Mouse (Mus musculus) limb, embryonic 11.5 days (tissue): ENCODE data around the gene Rab9. TPM values are rescaled to one million over a fixed set of nuclear protein-coding genes. Genes with fewer than 3 reads are reported as not detected.

ENCODE experiments used
- ATAC-seq: fragments of 200-750 bp; cut with Nextera tagmentation; 2 replicates; pipeline ENCODE4 v1.8.0; 2017; ENCODE audit warnings: low read depth; ENCODE audit not compliant: insufficient number of reproducible peaks, low FRiP score, low TSS enrichment
- DNase-seq: peaks from one replicate; pipeline ENCODE4 v3.0.0-alpha.2; 2015; ENCODE audit warnings: low spot score
- H3K27ac ChIP-seq: fragments of 300-500 bp; sonication (generic); replicated peaks from 2 replicates; pipeline ENCODE4 v1.5.1; 2014; ENCODE audit warnings: low read depth, mild to moderate bottlenecking, low read length
- H3K27me3 ChIP-seq: fragments of 300-500 bp; sonication (generic); 2 replicates; pipeline ENCODE4 v1.6.1; 2014; ENCODE audit warnings: mild to moderate bottlenecking, low read length, mixed read lengths; ENCODE audit not compliant: control insufficient read depth, insufficient read depth
- H3K36me3 ChIP-seq: fragments of 300-500 bp; sonication (generic); 2 replicates; pipeline ENCODE4 v1.6.1; 2014; ENCODE audit warnings: mild to moderate bottlenecking, low read length, moderate library complexity, mixed read lengths; ENCODE audit not compliant: control insufficient read depth, insufficient read depth
- H3K4me1 ChIP-seq: fragments of 300-500 bp; sonication (generic); 2 replicates; pipeline ENCODE4 v1.6.1; 2014; ENCODE audit warnings: low read length, mixed read lengths; ENCODE audit not compliant: control insufficient read depth, insufficient read depth
- H3K4me2 ChIP-seq: fragments of 300-500 bp; sonication (generic); 2 replicates; pipeline ENCODE4 v1.6.1; 2014; ENCODE audit warnings: low read depth, mild to moderate bottlenecking, moderate library complexity; ENCODE audit not compliant: severe bottlenecking
- H3K4me3 ChIP-seq: fragments of 300-500 bp; sonication (generic); 2 replicates; pipeline ENCODE4 v1.5.1; 2014; ENCODE audit warnings: low read depth, low read length
- H3K9ac ChIP-seq: fragments of 300-500 bp; sonication (generic); 2 replicates; pipeline ENCODE4 v1.6.1; 2014; ENCODE audit warnings: mild to moderate bottlenecking, low read length
- H3K9me3 ChIP-seq: fragments of 300-500 bp; sonication (generic); 2 replicates; pipeline ENCODE4 v1.6.1; 2016; ENCODE audit warnings: low read length; ENCODE audit not compliant: control insufficient read depth
- WGBS: fragments of 180-500 bp; shearing (Covaris S2); extraction: QIAGEN DNeasy Blood & Tissue Kit; methylation state at CpG from one replicate; pipeline ENCODE4 v1.1.7; 2014; 5-methylcytosine and 5-hydroxymethylcytosine counted together
- polyA plus RNA-seq: library from polyadenylated mRNA; unstranded; fragments of >200 nt; fragmentation: Nextera tagmentation; extraction: Ambion mirVana; gene quantifications from 2 replicates; pipeline ENCODE4 v1.2.1, GENCODE M21; 2014

The Rab9 gene
- polyA plus RNA-seq, 1 experiment from 2014 or later, result 56.8 TPM

GRCm38 (mm10) chrX:166440036-166440615 is 39.5 kb downstream of the Rab9 start, which contains the start of gene Trappc2:
TSS of gene Trappc2 (plus strand) at chrX:166440574.
- peak; percentile 87 for ATAC-seq
- Histone ChIP-seq H3K4me3 (peak within 1 kb of the TSS; percentile 53), H3K36me3 (no peaks in the 10 kb centered on the region), H3K4me2 (peak within 1 kb of the TSS; percentile 50), H3K27me3 (peaks cover 17% of the 10 kb centered on the region; the same call in 1 of the 2 replicates), H3K9me3 (no peaks in the 10 kb centered on the region), H3K27ac (peak within 1 kb of the TSS; percentile 72), H3K4me1 (no peaks in the 10 kb centered on the region), H3K9ac (peak within 1 kb of the TSS; percentile 68)
- 19% methylated on average over 31 of the region's 36 CpGs for WGBS
- no peak for DNase-seq

- H3K9me3 ChIP-seq, result no peaks in the 10 kb centered on the region
- H3K9ac ChIP-seq, result no peak overlapping the region
- H3K4me3 ChIP-seq, result no peak overlapping the region
- no peak overlapping the region for H3K27ac ChIP-seq
- no peak overlapping the region for H3K4me2 ChIP-seq
- no peaks in the 10 kb centered on the region for H3K4me1 ChIP-seq
- H3K36me3 ChIP-seq, result no peaks in the 10 kb centered on the region
- ATAC-seq (peak; percentile 82; the same call in 1 of the 2 replicates), DNase-seq (no peak)
- 34% methylated on average over 2 of the region's 2 CpGs for WGBS
- H3K27me3 ChIP-seq, result no peaks in the 10 kb centered on the region
Observed at GRCm38 (mm10) chrX:166434812-166435211, 44.9 kb downstream of the Rab9 start.

- no peak overlapping the region for H3K9ac ChIP-seq
- no peaks in the 10 kb centered on the region for H3K36me3 ChIP-seq
- no peak overlapping the region for H3K27ac ChIP-seq
- H3K9me3 ChIP-seq, result no peaks in the 10 kb centered on the region
- ATAC-seq (no peak), DNase-seq (peak; percentile 31)
- H3K4me2 ChIP-seq, result no peak overlapping the region
- H3K4me1 ChIP-seq, result no peaks in the 10 kb centered on the region
- H3K27me3 ChIP-seq, result no peaks in the 10 kb centered on the region
- 85% methylated on average over 5 of the region's 6 CpGs for WGBS
- no peak overlapping the region for H3K4me3 ChIP-seq
Observed at GRCm38 (mm10) chrX:166416196-166416595, 63.5 kb downstream of the Rab9 start.

DNA sequence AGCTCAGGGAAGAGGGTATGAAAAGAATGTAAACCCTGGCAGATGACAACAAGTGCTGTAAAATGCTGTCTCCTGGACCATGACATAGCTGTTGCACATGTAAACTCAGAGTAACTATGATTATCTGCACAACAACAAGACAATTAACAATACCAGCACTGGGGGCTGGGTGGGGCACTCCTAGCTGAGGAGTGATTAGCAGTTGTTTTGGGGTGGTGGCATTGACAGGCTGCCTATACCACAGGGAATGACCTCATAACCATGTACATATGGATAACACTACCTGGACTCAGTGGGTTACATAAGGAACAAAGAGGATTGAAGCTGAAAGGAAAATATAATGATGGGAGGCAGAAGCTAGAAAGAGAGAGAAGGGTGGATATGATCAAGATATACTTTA is 71.8 kb downstream of the Rab9 start:
- H3K4me3 ChIP-seq, result no peak overlapping the region
- DNase-seq, result no peak
- no peak overlapping the region for H3K9ac ChIP-seq
- no peak overlapping the region for H3K27ac ChIP-seq
- no peaks in the 10 kb centered on the region for H3K36me3 ChIP-seq
- no peak overlapping the region for H3K4me2 ChIP-seq
- H3K27me3 ChIP-seq, result 0 out of 2 replicates have a peak, but pooled peaks cover 6% of the 10 kb centered on the region
- H3K4me1 ChIP-seq, result no peaks in the 10 kb centered on the region
- no peak for ATAC-seq
- no peaks in the 10 kb centered on the region for H3K9me3 ChIP-seq

Other genes with a start within 250 kb of the Rab9 start
- 8.0 and 12.4 TPM in 2 replicates for gene Gpm6b, start 241.0 kb downstream of the Rab9 start, polyA plus RNA-seq
- gene Trappc2, start 39.3 kb downstream of the Rab9 start, polyA plus RNA-seq, result 17.1 and 17.3 TPM in 2 replicates
- 9.2 and 9.3 TPM in 2 replicates for gene Ofd1, start 39.2 kb downstream of the Rab9 start, polyA plus RNA-seq
- gene Tceanc, start 38.7 kb upstream of the Rab9 start, polyA plus RNA-seq, result 11.6 and 12.7 TPM in 2 replicates
- gene Egfl6, start 105.9 kb upstream of the Rab9 start, polyA plus RNA-seq, result 5.2 and 6.4 TPM in 2 replicates